ENCODE assay signal across 32 mouse cellular contexts in the genomic region with DNA sequence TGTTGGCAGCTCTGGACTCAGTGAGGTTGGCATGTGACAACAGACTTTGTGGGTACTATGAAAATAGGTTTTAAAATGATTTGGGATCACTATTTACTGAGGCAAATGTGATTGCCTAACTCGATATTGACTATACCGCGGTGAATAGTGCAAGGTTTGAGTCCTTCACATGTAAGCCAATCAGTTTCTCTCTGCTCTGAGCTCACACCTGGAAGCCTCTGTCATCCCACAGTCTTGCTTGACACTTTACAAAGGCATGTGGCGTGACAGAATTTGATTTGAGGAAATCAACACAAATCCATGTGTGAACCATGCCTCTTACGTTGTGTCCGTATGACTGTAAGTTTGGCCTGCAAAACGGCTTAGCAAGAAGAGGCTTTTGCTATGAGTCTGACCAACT.
"Had no signal": no experiment of that assay in that cellular context is flagged by ENCODE, and none has a peak within 500 bp of the region (broad histone marks: within the 10 kb centered on the region; RNA-seq: fewer than 3 reads in every experiment).

No protein-coding gene starts in this region.

- H3K36me3 ChIP-seq: limb, embryonic 10.5 days; limb, embryonic 12.5 days; limb, embryonic 13.5 days; limb, embryonic 15.5 days; liver, embryonic 13.5 days; liver, embryonic 15.5 days; lung, embryonic 15.5 days; midbrain, embryonic 10.5 days; midbrain, embryonic 12.5 days; midbrain, embryonic 13.5 days; midbrain, embryonic 15.5 days; neural tube, embryonic 12.5 days; neural tube, embryonic 13.5 days had no signal

- H3K9ac ChIP-seq: limb, embryonic 12.5 days; limb, embryonic 13.5 days; limb, embryonic 15.5 days; liver, embryonic 13.5 days; liver, embryonic 14.5 days; liver, embryonic 15.5 days; liver, postnatal 0 days; lung, embryonic 14.5 days; lung, embryonic 15.5 days; midbrain, embryonic 12.5 days; midbrain, embryonic 13.5 days; midbrain, embryonic 15.5 days; neural tube, embryonic 12.5 days; neural tube, embryonic 13.5 days had no signal

- H3K9me3 ChIP-seq: limb, embryonic 10.5 days; limb, embryonic 12.5 days; limb, embryonic 13.5 days; limb, embryonic 15.5 days; liver, embryonic 13.5 days; liver, embryonic 15.5 days; lung, embryonic 15.5 days; megakaryocyte, embryonic 14.5 days; midbrain, embryonic 10.5 days; midbrain, embryonic 12.5 days; midbrain, embryonic 13.5 days; midbrain, embryonic 15.5 days; neural tube, embryonic 12.5 days; neural tube, embryonic 13.5 days had no signal

- H3K27me3 ChIP-seq: limb, embryonic 12.5 days; limb, embryonic 13.5 days; limb, embryonic 15.5 days; liver, embryonic 13.5 days; liver, embryonic 15.5 days; lung, embryonic 15.5 days; megakaryocyte, embryonic 14.5 days; midbrain, embryonic 12.5 days; midbrain, embryonic 13.5 days; midbrain, embryonic 15.5 days; neural tube, embryonic 12.5 days; neural tube, embryonic 13.5 days had no signal

- H3K27ac ChIP-seq: limb, embryonic 10.5 days; limb, embryonic 12.5 days; limb, embryonic 13.5 days; limb, embryonic 15.5 days; liver, embryonic 13.5 days; liver, embryonic 14.5 days; liver, embryonic 15.5 days; lung, embryonic 15.5 days; macrophage; midbrain, embryonic 10.5 days; midbrain, embryonic 12.5 days; midbrain, embryonic 13.5 days; midbrain, embryonic 15.5 days; neural tube, embryonic 12.5 days; neural tube, embryonic 13.5 days had no signal

- H3K4me3 ChIP-seq: limb, embryonic 10.5 days; limb, embryonic 12.5 days; limb, embryonic 13.5 days; limb, embryonic 15.5 days; liver, embryonic 13.5 days; liver, embryonic 15.5 days; lung, embryonic 15.5 days; megakaryocyte, embryonic 14.5 days; midbrain, embryonic 10.5 days; midbrain, embryonic 12.5 days; midbrain, embryonic 13.5 days; midbrain, embryonic 15.5 days; myocyte; neural tube, embryonic 12.5 days; neural tube, embryonic 13.5 days had no signal

- H3K4me1 ChIP-seq: limb, embryonic 10.5 days; limb, embryonic 12.5 days; limb, embryonic 13.5 days; liver, embryonic 13.5 days; liver, embryonic 15.5 days; lung, embryonic 15.5 days; megakaryocyte, embryonic 14.5 days; midbrain, embryonic 10.5 days; midbrain, embryonic 12.5 days; midbrain, embryonic 13.5 days; midbrain, embryonic 15.5 days; neural tube, embryonic 12.5 days; neural tube, embryonic 13.5 days had no signal

- ATAC-seq: liver, postnatal 0 days; lung, postnatal 0 days; midbrain, embryonic 13.5 days; midbrain, embryonic 15.5 days; midbrain, embryonic 16.5 days had no signal

- H3K4me2 ChIP-seq: limb, embryonic 12.5 days; limb, embryonic 13.5 days; limb, embryonic 15.5 days; liver, embryonic 11.5 days; liver, embryonic 13.5 days; liver, embryonic 15.5 days; lung, embryonic 14.5 days; lung, embryonic 15.5 days; midbrain, embryonic 11.5 days; midbrain, embryonic 12.5 days; midbrain, embryonic 13.5 days; midbrain, embryonic 15.5 days; neural tube, embryonic 12.5 days; neural tube, embryonic 13.5 days had no signal

- DNase-seq: left cerebral cortex, postnatal 4 days; liver; liver, embryonic 13.5 days; liver, postnatal 0 days; lung, adult 18-20 months; lung, adult 2 months; lung, embryonic 14.5 days; lung, postnatal 10 days; lung, postnatal 14 days; lung, postnatal 36 days; lung, postnatal 4 days; midbrain, embryonic 14.5 days had no signal
